Mouse (Mus musculus) stomach, postnatal 0 days (tissue): ENCODE measurements around the gene Polr2b.

Source experiments
- CTCF ChIP-seq: IDR thresholded peaks from 2 replicates; pipeline ENCODE4 v1.5.1; 2016; ENCODE audit warnings: antibody characterized with exemption, low read depth, mild to moderate bottlenecking, moderate library complexity
- EP300 ChIP-seq: optimal IDR thresholded peaks from 2 replicates; pipeline ENCODE3; 2016; ENCODE audit warnings: antibody characterized with exemption

GRCm38 (mm10) chr5:77267957-77268624, 41.9 kb upstream of the Polr2b start:
- TF ChIP-seq EP300 (no peak), CTCF (no peak)
